Mouse (Mus musculus) embryo, embryonic 10 days (tissue): ENCODE data around the gene Crk.
"Not testable (repeated sequence)": the region's sequence is repeated elsewhere in the genome, so short reads cannot be mapped to it uniquely, and the experiment has no call there.

Experiments used
- DNase-seq: peaks from one replicate; pipeline ENCODE4 v3.0.0-alpha.2; 2015; ENCODE audit warnings: low spot score

Crk gene

DNA sequence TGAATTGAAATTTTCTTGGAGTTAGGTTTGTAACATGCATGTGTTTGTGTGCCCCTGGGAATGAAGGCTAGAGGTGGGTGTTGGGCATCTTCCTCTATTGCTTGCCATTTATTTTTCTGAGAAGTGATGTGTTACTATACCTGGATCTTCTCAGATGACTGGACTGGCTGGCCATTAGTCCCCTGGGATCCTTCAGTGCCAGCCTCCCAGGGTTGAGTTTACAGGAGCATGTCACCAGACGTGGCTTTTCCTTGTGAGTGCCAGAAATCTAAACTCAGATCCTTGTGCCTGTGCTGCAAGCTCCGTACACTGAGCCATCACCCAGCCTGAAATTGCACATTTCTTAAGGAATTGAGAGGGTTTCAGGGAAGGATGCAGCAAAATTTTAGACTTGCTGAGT is 5.9 kb downstream of the Crk start:
- no peak for DNase-seq

DNA sequence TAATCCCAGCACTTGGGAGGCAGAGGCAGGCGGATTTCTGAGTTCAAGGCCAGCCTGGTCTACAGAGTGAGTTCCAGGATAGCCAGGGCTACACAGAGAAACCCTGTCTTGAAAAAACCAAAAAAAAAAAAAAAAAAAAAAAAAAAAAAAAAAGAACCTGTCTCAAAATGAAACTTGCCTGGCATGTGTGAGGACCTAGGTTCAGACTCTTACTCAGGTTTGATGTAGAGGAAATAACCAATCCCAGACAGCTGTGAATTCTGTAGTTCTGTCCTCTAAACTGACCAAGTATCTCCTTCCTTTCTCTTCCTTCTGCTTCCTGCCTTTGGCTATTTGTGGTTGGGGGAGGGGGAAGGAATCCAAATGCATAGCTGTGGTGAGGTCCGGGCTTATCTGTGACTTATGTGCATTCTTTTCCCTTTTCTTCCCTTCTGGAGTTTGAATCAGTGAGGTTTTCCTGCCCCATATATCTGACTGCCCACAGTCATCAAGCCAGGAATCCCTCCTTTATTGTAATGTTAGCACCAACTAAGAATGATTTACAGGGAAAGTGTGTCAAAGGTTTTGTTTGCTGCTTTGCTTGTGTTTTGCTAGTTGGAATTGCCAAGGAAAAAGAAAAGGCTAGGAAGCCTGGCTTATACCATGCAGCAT is 8.4 kb downstream of the Crk start:
- DNase-seq, result no peak

DNA sequence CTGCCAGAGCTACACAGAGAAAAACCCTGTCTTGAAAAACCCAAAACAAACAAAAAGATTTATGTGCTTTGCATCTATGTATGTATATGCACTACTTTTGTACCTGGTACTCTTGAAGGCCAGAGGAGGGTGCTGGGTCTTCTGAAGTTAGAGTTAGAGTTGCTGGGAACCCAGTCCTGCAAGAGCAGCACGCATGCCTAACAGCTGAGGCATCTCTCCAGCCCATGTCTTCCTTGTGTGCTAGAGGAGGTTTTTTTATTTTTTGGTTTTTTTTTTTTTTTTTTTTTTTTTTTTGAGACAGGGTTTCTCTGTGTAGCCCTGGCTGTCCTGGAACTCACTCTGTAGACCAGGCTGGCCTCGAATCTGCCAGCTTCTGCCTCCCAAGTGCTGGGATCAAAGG is 9.1 kb downstream of the Crk start:
- DNase-seq, result no peak

DNA sequence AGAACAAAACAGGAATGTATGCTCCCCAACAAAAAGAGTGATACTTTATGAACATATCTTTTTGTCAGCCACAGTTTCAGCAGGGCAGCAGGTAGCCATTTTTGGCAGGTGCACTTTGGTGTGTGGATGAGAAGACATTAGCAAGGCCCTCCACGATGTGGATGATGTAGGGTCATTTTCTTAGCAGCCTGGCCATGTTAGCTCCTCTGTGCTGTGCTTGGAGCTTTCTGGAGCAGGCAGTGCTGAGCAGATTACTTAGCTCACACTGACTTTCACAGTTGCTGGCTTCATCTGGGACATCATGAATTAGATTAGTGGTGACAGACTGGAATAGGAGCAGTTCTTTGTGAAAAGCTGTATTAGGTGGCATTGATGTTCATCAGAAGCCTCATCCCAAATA is 10.9 kb downstream of the Crk start:
- no peak for DNase-seq

DNA sequence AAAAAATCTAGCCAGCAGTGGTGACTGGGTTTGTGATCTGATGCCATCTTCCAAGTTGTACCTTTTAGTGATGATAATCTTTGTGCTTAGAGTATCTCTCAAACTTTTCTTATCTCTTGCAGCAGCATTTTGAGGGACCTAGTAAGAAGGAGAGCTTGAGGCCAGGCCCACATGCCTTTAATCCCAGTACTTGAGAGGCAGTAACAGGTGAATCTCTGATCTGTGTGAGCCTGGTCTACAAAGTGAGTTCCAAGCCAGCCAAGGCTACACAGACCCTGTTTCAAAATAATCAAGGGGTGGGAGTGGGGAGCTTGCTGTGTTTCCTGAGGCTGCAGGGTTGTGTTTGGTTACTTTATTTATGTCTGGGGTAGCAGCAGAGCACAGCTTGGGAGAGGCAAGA is 12.0 kb downstream of the Crk start:
- DNase-seq, result no peak

DNA sequence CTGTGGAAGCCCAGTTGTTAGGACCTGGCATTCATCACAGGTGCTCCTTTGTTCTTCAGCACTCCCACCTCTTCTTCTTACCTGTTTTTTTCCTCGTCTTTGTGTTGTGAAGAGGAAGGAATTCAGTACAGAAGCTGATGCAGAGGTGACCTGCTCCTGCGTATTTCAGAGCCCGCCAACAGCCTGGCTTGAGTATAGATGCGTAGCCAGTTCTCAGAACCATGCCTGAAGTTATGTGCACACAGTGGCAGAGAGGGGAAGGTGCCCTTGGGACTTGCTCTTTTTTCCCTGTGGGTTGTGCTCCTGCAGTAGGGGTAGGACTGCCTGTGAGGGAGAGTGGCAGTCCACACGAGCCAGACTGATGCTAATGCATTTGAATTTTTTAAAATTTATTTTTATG is 14.5 kb downstream of the Crk start:
- DNase-seq, result no peak

DNA sequence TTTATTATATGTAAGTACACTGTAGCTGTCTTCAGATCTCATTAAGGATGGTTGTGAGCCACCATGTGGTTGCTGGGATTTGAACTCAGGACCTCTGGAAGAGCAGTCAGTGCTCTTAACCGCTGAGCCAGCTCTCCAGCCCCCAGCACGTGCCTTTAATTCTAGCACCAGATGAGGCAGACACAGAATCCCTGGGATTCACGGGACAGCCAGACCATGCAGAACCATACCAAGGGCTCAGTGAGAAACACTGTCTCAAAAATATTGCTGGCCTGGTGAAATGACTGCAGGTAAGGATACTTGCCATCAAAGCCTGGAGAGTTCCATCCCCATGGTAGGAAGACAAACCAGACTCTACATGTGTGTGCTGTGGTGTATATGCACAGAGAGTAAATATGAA is 18.4 kb downstream of the Crk start:
- DNase-seq, result not testable (repeated sequence)

DNA sequence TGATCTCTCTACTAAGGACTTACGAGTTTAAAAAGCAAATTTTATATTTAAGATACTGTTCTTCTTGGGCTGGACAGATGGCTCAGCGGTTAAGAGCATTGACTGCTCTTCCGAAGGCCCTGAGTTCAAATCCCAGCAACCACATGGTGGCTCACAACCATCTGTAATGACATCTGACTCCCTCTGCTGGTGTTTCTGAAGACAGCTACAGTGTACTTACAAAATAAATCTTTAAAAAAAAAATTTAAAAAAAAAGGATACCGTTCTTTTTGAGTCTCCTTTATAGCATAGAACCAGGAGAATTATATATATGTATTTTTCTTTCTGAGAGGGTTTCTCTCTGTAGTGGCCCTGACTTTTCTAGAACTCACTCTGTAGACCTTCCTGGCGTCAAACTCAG is 21.5 kb downstream of the Crk start:
- no peak for DNase-seq

DNA sequence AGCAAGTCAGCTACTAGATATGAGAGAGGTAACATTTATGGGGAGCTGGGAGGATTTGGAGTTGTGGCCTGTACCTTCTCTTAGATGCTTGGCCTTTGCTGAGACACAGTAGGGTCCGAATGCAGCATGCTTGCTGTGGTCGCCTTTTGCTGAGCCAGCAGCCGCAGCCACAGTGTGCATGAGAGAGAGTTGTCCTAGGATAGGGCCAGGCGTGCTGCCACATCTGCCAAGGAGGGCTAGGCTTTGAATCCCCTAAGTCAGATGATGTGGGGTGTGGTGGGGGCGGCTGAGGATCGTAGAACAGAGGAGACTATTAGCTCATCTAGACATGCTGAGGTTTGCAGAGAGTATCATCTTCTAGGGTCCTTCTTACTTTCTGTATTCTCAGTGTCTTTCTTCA is 23.7 kb downstream of the Crk start:
- no peak for DNase-seq

DNA sequence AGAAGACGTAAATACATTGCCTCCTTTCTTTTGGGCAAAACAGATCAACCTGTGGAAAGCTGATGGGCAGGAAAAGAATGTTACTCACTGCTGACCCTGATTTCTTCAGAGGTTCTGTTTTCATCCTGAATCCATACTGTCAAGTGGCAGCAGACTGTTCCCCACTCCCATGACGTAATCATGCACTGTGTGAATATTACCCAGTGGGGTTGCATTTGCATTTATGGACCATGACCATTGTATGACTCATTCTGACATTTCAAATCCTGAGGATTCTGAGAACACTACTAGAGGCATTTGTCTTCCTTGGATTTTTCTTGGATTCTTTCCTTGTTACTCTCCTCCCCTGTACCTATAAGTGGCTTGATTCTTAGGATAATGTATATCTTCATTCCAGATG is 24.7 kb downstream of the Crk start:
- DNase-seq, result no peak

DNA sequence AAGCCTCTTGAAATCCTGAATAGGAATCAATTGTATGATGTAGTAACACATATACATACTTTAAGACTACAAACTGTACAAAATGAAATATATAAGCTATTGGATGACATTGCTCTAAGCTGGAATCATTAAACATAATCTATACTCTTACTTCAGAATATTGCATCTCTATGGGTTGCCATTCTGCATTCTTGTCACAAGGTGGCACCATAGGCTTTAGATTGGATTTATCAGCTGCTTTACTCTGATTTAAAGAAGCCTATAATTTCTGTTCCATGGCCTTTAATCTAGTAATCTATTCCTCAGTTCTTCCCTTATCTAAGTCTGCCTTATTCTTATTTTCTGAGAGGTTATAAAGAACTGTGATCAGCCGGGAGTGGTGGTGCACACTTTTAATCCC is 34.9 kb downstream of the Crk start:
- DNase-seq, result no peak

DNA sequence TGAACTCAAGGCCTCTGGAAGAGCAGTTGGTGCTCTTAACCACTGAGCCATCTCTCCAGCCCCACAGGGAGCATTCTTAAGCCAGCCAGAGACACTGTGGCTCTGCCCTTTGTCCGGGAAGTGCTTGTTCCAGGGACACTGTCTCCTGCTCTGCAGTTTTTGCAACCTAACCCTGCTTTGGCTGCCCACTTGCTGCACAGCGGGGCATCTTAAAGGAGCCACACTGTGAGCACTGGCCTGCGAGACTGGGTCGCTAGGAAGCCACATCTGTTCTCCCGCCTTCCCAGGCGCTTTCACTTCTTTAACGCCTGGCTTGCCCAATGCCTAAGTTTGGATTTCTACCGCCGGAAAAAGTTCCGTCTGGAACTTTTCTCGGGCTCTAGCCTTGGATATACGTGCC is 36.5 kb downstream of the Crk start:
- no peak for DNase-seq

DNA sequence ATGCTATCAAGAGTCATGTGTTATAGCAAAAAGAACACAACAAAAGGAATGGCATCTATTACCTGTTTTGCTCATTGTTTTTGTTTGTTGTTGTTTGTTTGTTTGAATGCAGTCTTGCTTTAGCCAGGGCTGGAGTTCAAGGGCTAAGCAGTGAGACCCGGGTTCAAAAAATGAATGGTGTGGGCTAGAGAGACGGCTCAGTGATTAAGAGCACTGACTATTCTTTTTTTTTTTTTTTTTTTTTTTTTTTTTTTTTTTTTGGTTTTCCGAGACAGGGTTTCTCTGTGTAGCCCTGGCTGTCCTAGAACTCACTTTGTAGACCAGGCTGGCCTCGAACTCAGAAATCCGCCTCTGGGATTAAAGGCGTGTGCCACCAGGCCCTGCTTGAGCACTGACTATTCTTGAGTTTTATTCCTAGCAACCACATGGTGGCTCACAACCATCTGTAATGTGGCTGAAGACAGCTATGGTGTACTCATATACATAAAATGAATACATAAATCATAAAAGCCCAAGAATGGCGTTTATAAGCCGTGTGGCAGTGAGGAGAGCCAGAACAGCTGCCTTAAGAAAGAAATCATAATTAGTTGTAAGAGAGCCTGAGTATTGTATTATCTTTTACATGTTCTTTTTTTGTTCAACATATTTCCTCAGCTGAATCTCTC is 37.7 kb downstream of the Crk start:
- DNase-seq, result no peak

DNA sequence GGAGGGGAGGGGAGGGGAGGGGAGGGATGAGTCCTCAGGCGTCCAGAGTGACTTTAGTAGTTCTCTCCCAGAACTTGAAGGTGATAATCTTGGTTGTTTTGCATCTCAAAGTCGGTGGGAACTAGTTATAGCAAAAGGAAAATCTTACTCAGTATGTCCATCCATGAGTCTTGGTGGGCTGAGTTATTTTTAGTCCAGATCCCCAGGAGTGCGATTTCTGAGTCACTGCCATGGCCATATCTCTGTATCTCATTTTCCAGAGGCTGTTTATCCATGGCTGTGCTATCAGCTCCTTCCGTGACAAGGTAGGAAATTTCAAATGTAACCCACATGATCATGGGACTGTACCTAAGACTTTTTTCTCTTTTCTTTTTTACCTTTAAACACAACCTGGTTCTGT is 43.3 kb downstream of the Crk start:
- no peak for DNase-seq

DNA sequence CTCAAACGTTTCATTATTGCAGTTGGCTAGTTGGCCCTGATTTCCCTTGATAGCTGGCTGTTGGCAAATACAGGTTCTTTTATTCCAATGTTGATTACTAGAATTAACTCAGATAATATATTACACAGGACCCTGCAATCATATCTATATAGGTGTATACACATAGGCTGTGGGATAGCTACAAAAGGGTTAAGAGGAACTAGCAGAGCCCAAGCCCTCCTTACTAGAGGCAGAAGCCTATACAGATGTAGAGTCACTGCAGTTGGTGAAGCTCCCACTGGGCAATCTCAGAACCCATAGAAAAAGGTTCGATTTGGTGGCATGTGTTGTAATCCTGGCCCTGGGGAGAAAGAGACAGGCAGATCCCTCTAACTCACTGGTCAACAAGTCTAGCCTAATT is 48.1 kb downstream of the Crk start:
- DNase-seq, result no peak

DNA sequence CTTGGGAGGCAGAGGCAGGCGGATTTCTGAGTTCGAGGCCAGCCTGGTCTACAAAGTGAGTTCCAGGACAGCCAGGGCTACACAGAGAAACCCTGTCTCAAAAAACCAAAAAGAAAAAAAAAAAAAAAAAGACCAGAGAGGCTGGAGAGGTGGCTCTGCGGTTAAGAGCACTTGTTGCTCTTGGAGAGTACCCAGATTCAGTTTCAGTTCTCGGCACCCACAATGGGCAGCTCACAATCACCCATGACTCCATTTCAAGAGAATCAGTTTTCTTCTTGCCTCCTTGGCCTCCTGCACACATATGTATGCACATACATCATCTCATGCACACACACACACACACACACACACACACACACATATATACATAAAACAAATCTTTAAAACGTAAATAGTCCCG is 48.6 kb downstream of the Crk start:
- not testable (repeated sequence) for DNase-seq

DNA sequence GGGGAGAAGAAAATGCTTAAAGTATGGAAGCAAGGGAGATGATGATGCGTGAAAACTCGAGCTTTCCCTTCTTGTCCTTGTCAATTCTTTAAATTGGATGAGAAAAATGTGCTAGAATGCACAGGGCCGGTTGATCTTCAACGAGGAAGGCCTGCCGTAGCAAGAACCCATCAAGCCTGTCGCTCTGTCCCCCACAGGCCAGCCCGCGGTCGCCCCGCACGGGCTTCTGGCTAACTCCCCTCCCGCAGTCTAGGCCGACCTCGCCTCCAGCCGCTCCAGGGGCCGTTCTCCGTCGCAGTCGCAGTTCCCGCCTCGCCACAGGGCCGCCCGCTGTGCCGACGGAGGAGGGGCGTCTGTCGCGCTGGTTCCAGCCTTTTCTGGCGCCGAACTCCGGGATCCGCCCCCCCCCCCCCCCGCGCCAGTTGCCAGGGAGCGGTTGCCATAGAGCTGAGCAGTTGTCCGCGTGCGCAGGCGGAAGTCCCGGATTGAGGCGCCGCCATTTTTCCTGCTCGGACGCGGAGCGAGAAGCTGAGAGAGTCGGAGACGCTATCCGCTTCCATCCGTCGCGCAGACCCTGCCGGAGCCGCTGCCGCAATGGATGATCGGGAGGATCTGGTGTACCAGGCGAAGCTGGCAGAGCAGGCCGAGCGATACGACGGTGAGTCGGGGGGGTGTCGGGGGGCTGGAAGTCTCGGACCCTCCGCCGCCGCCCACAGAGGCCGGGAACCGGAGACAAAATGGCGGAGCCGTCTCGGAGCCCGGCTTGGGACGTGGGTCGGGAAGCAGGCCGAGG is 53.6 kb downstream of the Crk start, which contains the start of gene Ywhae:
Ywhae (plus strand) TSS at position 436 of the 793 bp plus-strand sequence.
- DNase-seq, result peak; percentile 95

DNA sequence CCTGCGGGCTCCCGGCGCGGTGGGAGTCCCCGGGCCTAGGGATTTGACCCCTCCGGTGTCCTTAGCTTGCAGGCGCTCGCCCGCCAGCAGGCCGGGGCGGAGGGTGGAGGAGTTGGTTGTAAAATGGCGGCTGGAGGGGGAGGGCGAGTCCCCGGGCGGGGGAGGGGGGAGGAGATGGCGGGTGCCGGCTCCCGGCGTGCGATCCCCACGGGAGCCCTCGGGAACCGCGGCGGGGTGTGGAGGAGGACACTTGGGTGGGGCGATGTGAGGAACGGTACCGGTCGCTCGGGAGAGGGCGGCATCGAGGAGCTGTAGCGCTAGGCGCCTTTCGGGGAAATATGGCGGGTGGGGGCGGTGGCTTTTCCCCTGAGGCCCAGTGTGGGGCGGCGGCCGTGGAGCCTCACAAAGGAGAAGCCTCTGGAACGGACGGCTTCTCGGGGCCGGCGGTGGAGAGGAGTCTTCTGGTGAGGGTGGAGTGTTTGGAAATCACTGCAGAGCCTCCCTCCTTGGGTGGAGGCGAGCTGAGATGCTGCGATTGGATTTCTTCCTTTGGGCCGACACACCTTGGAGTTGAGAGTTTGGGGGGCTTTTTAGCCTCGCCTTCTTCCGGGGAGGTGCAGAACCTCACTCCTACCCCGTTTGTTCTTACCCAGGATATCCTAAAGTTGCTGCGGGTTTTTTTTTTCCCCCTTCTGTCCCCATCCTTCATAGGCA is 54.3 kb downstream of the Crk start:
- peak; percentile 34 for DNase-seq

DNA sequence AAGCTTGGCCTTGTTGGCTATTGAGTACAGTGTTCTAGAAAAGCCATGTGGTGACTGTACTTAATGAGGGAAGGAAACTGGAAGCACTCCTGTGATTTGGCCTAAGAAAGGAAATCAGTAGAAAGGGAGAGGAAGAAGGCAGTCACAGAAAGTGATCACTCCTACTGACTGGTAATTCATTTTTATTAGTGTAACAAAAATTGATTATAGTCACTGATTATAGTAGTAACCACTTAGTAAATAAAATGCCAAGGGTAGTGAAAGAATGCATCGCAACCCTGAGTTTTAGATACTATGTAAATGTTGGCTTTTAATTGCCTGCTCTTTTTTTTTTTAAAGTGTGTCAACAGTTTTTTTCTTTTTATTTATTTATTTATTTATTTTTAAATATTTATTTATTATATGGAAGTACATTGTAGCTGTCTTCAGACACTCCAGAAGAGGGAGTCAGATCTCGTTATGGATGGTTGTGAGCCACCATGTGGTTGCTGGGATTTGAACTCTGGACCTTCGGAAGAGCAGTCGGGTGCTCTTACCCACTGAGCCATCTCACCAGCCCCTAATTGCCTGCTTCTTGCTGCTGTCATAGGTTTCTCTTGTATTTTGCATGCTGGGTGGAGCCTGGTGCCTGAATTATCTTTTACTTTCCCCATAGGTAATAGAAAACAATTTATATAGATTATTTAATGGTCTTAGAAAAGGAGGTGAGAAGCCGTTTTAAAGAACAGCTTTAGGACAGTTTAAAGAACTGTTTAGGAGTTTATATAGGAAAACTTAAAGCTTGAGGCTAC is 56.6 kb downstream of the Crk start:
- DNase-seq, result no peak

DNA sequence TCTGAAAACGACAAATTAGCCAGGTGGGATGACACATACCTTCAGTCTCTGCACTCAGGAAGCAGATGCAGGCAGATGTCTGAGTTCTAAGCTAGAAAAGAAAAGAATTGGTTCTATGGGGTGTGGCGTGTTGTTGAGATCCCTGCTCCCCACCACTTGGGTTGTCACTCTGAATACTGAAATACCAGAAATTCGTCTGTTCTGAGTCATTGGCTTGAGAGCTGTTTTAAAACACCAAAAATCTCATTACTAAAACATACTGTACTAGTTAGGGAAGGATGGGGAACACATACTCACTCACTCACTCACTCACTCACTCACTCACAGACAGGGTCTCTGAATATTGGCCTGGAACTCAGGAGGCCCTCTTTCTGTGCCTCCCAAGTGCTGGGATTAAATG is 57.9 kb downstream of the Crk start:
- no peak for DNase-seq

DNA sequence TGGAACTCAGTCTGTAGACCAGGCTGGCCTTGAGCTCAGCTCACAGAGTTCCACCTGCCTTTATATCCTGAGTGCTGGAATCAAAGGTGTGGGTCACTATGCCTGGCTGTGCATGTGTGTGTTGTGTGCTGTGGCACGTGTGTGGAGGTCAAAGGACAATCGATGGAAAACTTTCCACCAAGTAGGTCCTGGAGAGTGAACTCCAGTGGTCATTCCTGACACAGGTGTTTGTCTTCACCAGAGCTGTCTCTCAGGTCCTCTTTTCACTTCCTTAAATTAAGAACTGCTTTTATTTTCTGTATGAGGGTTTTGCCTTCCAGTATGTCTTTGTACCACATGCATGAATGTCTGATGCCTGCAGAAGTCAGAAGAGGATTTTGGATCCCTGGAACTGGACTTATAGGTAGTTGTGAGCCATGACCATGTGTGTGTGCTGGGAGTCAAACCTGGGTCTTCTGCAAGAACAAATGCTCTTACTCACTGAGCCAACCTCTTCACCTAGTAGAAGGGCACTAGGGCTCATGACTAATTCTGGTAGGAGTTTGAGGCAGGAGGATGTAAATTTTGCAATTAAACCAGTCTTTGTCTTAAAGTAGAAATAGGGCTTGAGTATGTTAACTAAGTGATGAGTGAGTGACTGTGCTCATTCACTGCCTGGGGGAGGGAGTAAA is 58.9 kb downstream of the Crk start:
- DNase-seq, result no peak
